Mouse (Mus musculus) midbrain, embryonic 14.5 days (tissue): ENCODE measurements around the gene Spag8. TPM values are rescaled to one million over a fixed set of nuclear protein-coding genes. Genes with fewer than 3 reads are reported as not detected.

Experiments
- ATAC-seq: fragments of 200-750 bp; cut with Nextera tagmentation; 2 replicates; pipeline ENCODE4 v1.8.0; 2017; ENCODE audit warnings: moderate number of reproducible peaks, moderate library complexity; ENCODE audit not compliant: low FRiP score, low TSS enrichment
- DNase-seq: peaks from one replicate; pipeline ENCODE4 v3.0.0-alpha.2; 2015
- H3K27ac ChIP-seq: fragments of 300-500 bp; sonication (generic); replicated peaks from 2 replicates; pipeline ENCODE4 v1.5.1; 2014; ENCODE audit warnings: mild to moderate bottlenecking, low read depth, low read length, moderate library complexity
- H3K27me3 ChIP-seq: fragments of 300-500 bp; sonication (generic); 2 replicates; pipeline ENCODE4 v1.6.1; 2014; ENCODE audit warnings: low read length, control low read depth, mixed read lengths; ENCODE audit not compliant: control insufficient read depth, insufficient read depth
- H3K36me3 ChIP-seq: fragments of 300-500 bp; sonication (generic); 2 replicates; pipeline ENCODE4 v1.6.1; 2014; ENCODE audit warnings: low read length, control low read depth; ENCODE audit not compliant: control insufficient read depth, insufficient read depth
- H3K4me1 ChIP-seq: fragments of 300-500 bp; sonication (generic); 2 replicates; pipeline ENCODE4 v1.6.1; 2014; ENCODE audit warnings: mild to moderate bottlenecking, antibody characterized with exemption, low read length, control low read depth; ENCODE audit not compliant: control insufficient read depth, insufficient read depth
- H3K4me2 ChIP-seq: fragments of 300-500 bp; sonication (generic); 2 replicates; pipeline ENCODE4 v1.6.1; 2014; ENCODE audit warnings: mild to moderate bottlenecking, low read length, moderate library complexity
- H3K4me3 ChIP-seq: fragments of 300-500 bp; sonication (generic); replicated peaks from 2 replicates; pipeline ENCODE4 v1.5.1; 2014; ENCODE audit warnings: low read depth, low read length
- H3K9ac ChIP-seq: fragments of 300-500 bp; sonication (generic); replicated peaks from 2 replicates; pipeline ENCODE4 v1.6.1; 2014; ENCODE audit warnings: mild to moderate bottlenecking, low read length, moderate library complexity
- H3K9me3 ChIP-seq: fragments of 300-500 bp; sonication (generic); 2 replicates; pipeline ENCODE4 v1.6.1; 2016; ENCODE audit warnings: low read length, control low read depth, mixed read lengths; ENCODE audit not compliant: control insufficient read depth
- WGBS: fragments of 180-500 bp; shearing (Covaris S2); extraction: QIAGEN DNeasy Blood & Tissue Kit; methylation state at CpG from one replicate; pipeline ENCODE4 v1.1.7; 2014; 5-methylcytosine and 5-hydroxymethylcytosine counted together
- polyA plus RNA-seq: library from polyadenylated mRNA; unstranded; fragments of >200 nt; fragmentation: Nextera tagmentation; extraction: Ambion mirVana; gene quantifications from 2 replicates; pipeline ENCODE4 v1.2.1, GENCODE M21; 2014

The Spag8 gene
- polyA plus RNA-seq, 1 experiment from 2014 or later = 5.8 TPM

DNA sequence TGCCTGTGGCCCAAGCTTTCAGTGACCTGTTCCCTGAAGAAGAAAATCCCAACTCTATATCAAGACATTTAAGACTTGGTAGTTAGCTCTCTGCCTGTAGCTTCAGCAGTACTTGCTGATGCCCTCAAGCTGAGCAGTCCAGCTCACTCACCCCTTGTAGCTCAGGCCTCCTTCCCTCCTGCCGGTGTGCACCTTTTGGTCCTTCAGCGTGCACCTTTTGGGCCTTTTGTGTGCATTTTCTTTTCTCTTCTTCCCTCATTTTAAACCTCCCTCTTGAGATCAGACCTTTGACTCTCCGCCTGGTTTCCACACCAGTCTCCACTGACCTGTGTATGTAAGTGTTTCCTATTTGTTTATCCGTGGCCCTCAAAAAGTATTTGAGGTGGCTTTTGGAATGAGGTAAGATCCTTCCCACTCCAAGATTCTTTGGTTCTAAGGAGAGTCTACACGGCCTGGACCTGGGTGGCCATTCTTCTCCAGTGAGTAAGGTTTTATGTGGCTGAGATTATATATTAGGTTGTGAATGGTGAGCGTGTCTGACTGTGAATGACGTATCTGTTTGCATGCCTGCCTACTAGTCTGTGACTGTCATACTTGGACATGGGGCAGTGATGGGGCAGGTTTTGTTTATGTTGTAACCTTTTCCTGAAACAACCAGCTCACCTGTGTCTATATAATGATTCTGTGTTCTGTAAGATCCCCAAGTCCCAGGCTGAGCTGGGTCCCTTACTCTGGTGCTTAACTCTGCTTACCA is 18.6 kb downstream of the Spag8 start:
- no peak overlapping the region for H3K27ac ChIP-seq
- H3K4me1 ChIP-seq = peaks cover 28% of the 10 kb centered on the region
- no peaks in the 10 kb centered on the region for H3K36me3 ChIP-seq
- H3K4me3 ChIP-seq = no peak overlapping the region
- H3K9ac ChIP-seq = no peak overlapping the region
- DNase-seq (no peak), ATAC-seq (no peak)
- H3K4me2 ChIP-seq = no peak overlapping the region
- WGBS = 86% methylated on average over 7 of the region's 7 CpGs
- H3K27me3 ChIP-seq = no peaks in the 10 kb centered on the region
- H3K9me3 ChIP-seq = no peaks in the 10 kb centered on the region

GRCm38 (mm10) chr4:43633736-43634135 is 19.7 kb downstream of the Spag8 start:
- peaks cover 28% of the 10 kb centered on the region for H3K4me1 ChIP-seq
- peak overlapping the region; percentile 88; the same call in 1 of the 2 replicates for H3K4me2 ChIP-seq
- WGBS = 96% methylated on average over 2 of the region's 2 CpGs
- H3K9me3 ChIP-seq = no peaks in the 10 kb centered on the region
- H3K27ac ChIP-seq = no peak overlapping the region
- DNase-seq = no peak
- ATAC-seq = no peak
- no peak overlapping the region for H3K4me3 ChIP-seq
- H3K36me3 ChIP-seq = no peaks in the 10 kb centered on the region
- H3K27me3 ChIP-seq = no peaks in the 10 kb centered on the region
- no peak overlapping the region for H3K9ac ChIP-seq

GRCm38 (mm10) chr4:43633296-43633695 is 20.1 kb downstream of the Spag8 start:
- 75% methylated on average over 8 of the region's 8 CpGs for WGBS
- Histone ChIP-seq H3K27me3 (no peaks in the 10 kb centered on the region), H3K4me3 (no peak overlapping the region), H3K4me1 (peaks cover 28% of the 10 kb centered on the region), H3K27ac (no peak overlapping the region), H3K9ac (peak overlapping the region; percentile 95; the same call in 1 of the 2 replicates), H3K4me2 (peak overlapping the region; percentile 88), H3K9me3 (no peaks in the 10 kb centered on the region), H3K36me3 (no peaks in the 10 kb centered on the region)
- DNase-seq (no peak), ATAC-seq (no peak)

DNA sequence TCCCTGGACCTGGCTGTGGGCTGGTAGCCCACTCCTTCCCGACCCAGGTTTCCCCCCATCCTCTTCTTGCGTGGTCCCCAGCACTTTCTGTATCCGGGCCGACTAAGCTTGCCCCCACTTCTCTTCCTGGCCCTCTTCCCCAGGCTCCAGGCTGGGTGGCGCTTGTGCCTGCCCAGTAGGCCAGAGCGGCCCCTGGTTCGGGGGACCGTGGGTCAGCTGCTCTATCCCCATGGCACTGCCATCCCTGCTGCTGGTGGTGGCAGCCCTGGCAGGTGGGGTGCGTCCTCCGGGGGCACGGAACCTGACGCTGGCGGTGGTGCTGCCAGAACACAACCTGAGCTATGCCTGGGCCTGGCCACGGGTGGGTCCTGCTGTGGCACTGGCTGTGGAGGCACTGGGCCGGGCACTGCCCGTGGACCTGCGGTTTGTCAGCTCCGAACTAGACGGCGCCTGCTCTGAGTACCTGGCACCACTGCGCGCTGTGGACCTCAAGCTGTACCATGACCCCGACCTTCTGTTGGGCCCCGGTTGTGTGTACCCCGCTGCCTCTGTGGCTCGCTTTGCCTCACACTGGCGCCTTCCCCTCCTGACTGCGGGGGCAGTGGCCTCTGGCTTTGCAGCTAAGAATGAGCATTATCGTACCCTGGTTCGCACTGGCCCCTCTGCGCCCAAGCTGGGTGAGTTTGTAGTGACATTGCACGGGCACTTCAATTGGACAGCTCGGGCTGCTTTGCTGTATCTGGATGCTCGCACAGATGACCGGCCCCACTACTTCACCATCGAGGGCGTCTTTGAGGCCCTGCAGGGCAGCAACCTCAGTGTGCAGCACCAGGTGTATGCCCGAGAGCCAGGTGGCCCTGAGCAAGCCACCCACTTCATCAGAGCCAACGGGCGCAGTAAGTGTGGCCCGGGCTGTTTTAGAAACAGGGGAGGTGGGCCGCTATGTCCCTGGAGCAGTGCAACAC is 21.2 kb downstream of the Spag8 start:
- no peaks in the 10 kb centered on the region for H3K27me3 ChIP-seq
- H3K27ac ChIP-seq = peak overlapping the region; percentile 88
- WGBS = 43% methylated on average over 42 of the region's 42 CpGs
- no peaks in the 10 kb centered on the region for H3K36me3 ChIP-seq
- ATAC-seq (peak; percentile 26), DNase-seq (peak; percentile 27)
- peak overlapping the region; percentile 88 for H3K4me2 ChIP-seq
- H3K9ac ChIP-seq = peak overlapping the region; percentile 95
- peak overlapping the region; percentile 56 for H3K4me3 ChIP-seq
- peaks cover 28% of the 10 kb centered on the region for H3K4me1 ChIP-seq
- H3K9me3 ChIP-seq = no peaks in the 10 kb centered on the region

DNA sequence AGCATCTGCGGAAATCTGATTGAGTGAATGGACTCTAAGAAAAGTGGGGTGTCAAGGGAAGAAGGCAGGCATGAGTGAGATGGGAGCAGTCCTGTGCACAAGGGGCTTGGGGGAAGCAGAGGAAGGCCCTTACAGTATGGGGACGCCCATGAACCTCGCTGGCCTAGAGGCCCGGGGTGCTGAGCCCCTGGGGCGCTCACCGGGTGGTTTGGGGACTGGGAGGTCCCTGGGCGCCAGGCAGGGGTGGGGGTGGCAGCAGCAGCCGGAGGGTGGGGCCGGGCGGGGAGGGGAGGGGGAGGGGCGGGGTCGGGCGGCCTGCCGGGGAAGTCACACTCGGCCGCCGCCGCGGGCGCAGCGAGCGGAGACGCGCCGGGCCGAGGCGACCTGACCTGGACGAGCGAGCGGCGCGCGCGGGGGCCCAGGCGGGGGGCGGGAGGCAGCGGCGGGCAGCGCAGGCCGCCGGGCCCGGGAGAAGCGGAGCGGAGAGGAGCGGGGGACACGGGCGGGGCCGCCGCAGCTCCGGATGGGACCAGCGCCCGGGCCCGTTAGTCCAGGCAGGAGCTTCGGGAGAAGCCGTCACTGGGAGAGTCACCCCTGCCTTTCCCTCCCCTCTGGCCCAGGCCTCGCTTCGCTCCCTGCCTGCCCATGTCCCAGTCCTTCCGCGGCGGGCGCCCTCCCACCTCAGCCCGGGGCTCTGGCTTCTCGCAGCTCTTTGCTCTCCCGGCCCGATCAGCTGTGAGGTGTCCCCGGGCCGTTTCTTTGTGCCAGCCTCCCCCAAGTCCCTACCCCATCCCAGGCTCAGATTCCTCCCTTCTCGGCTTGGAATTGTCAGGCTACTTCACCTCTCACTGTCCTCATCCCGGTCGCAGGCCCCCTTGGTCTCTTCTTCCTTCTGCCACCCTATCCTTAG is 22.1 kb downstream of the Spag8 start, which contains the start of gene Npr2:
Gene Npr2, plus strand, starts transcription at position 890 of the 910 bp plus-strand sequence.
- H3K27me3 ChIP-seq = no peaks in the 10 kb centered on the region
- peak within 1 kb of the TSS; percentile 88 for H3K27ac ChIP-seq
- peaks cover 28% of the 10 kb centered on the region for H3K4me1 ChIP-seq
- DNase-seq (peak; percentile 74), ATAC-seq (peak; percentile 46)
- peak within 1 kb of the TSS; percentile 88 for H3K4me2 ChIP-seq
- no peaks in the 10 kb centered on the region for H3K36me3 ChIP-seq
- H3K9ac ChIP-seq = peak within 1 kb of the TSS; percentile 95
- no peaks in the 10 kb centered on the region for H3K9me3 ChIP-seq
- peak within 1 kb of the TSS; percentile 56 for H3K4me3 ChIP-seq
- WGBS = under 1% methylated on average over 60 of the region's 70 CpGs

GRCm38 (mm10) chr4:43630671-43631045 is 22.7 kb downstream of the Spag8 start:
- WGBS = 12% methylated on average over 5 of the region's 5 CpGs
- peak overlapping the region; percentile 95 for H3K9ac ChIP-seq
- no peaks in the 10 kb centered on the region for H3K36me3 ChIP-seq
- peak; percentile 45 for DNase-seq
- peak; percentile 19; the same call in 1 of the 2 replicates for ATAC-seq
- peaks cover 28% of the 10 kb centered on the region for H3K4me1 ChIP-seq
- H3K4me3 ChIP-seq = peak overlapping the region; percentile 56
- H3K4me2 ChIP-seq = peak overlapping the region; percentile 88
- no peaks in the 10 kb centered on the region; the same call in 1 of the 2 replicates for H3K9me3 ChIP-seq
- no peaks in the 10 kb centered on the region for H3K27me3 ChIP-seq
- H3K27ac ChIP-seq = peak overlapping the region; percentile 88

GRCm38 (mm10) chr4:43630030-43630581 is 23.3 kb downstream of the Spag8 start:
- Histone ChIP-seq H3K4me3 (no peak overlapping the region; the same call in 1 of the 2 replicates), H3K9ac (0 out of 2 replicates have a peak overlapping the region, but pooled peaks have one; percentile 4), H3K27ac (peak overlapping the region; percentile 88), H3K4me2 (peak overlapping the region; percentile 39), H3K36me3 (no peaks in the 10 kb centered on the region), H3K9me3 (peaks cover 3% of the 10 kb centered on the region; the same call in 1 of the 2 replicates), H3K27me3 (no peaks in the 10 kb centered on the region), H3K4me1 (peaks cover 28% of the 10 kb centered on the region)
- DNase-seq = peak; percentile 95
- WGBS = 0% methylated on average over 5 of the region's 5 CpGs
- peak; percentile 63 for ATAC-seq
